Mouse (Mus musculus) olfactory bulb, adult 2 months (tissue): ENCODE results near the gene Med24.

Experiments
- CTCF ChIP-seq: fragments of 200-500 bp; IDR thresholded peaks from 2 replicates; pipeline ENCODE4 v1.5.1; 2012; ENCODE audit warnings: low read depth, mild to moderate bottlenecking, low read length, moderate library complexity; ENCODE audit not compliant: insufficient read depth
- POLR2A ChIP-seq: fragments of 200-500 bp; IDR thresholded peaks from 2 replicates; pipeline ENCODE4 v1.6.1; 2012; ENCODE audit warnings: mild to moderate bottlenecking, low read depth, low read length, moderate library complexity; ENCODE audit not compliant: insufficient read depth

GRCm38 (mm10) chr11:98708282-98708956 lies 20.8 kb downstream of the Med24 start:
- TF ChIP-seq POLR2A (no peak), CTCF (no peak)
